In genomic region chr4:153758323-153758722, GRCm38 (mm10) we compare ENCODE assay signal across 20 mouse cellular contexts.
DNase-seq lines count a peak whose midpoint lies in the region; ATAC-seq and TF ChIP-seq lines count a peak whose summit lies in the region.
"Had no signal": no experiment of that assay in that cellular context is flagged by ENCODE, and none has a peak within 500 bp of the region (broad histone marks: within the 10 kb centered on the region; RNA-seq: fewer than 3 reads in every experiment).

No protein-coding gene starts in this region.

- no peak overlapping the region for H3K4me2 ChIP-seq in kidney, embryonic 14.5 days (replicated peaks; ENCODE audit: low read depth, low read length)
- H3K4me2 ChIP-seq in kidney, postnatal 0 days (ENCODE audit: low read length) = no peak overlapping the region
- H3K4me2 ChIP-seq in neural tube, embryonic 13.5 days = no peak overlapping the region
- H3K4me2 ChIP-seq: embryonic facial prominence, embryonic 12.5 days; embryonic facial prominence, embryonic 15.5 days; heart, embryonic 11.5 days; hindbrain, embryonic 15.5 days had no signal

- ATAC-seq in kidney, embryonic 14.5 days (ENCODE audit: low FRiP score, low TSS enrichment) = peak; percentile 51; the same call in 1 of the 2 replicates
- no peak for ATAC-seq in kidney, postnatal 0 days (replicated peaks; ENCODE audit: low FRiP score, low read depth)
- ATAC-seq in neural tube, embryonic 13.5 days (ENCODE audit: low read depth) = no peak
- ATAC-seq: CD4-positive, CD25-positive, alpha-beta regulatory T cell, adult 4 months; forebrain, embryonic 14.5 days; forebrain, postnatal 0 days had no signal

- no peaks in the 10 kb centered on the region for H3K36me3 ChIP-seq in kidney, embryonic 14.5 days (ENCODE audit: control insufficient read depth, insufficient read depth, low read length)
- H3K36me3 ChIP-seq in kidney, postnatal 0 days (ENCODE audit: insufficient read depth, low read length) = no peaks in the 10 kb centered on the region
- H3K36me3 ChIP-seq in neural tube, embryonic 13.5 days = no peaks in the 10 kb centered on the region
- H3K36me3 ChIP-seq: embryonic facial prominence, embryonic 12.5 days; embryonic facial prominence, embryonic 15.5 days; hindbrain, embryonic 15.5 days had no signal

- DNase-seq in kidney, postnatal 36 days = no peak
- peak; percentile 34 for DNase-seq in kidney, postnatal 0 days (ENCODE audit: low spot score)
- DNase-seq in kidney, postnatal 25 days = no peak
- DNase-seq in neural tube, embryonic 10.5 days (ENCODE audit: extremely low spot score, low spot score) = no peak
- DNase-seq: adrenal gland, adult 2 months; adrenal gland, postnatal 14 days; cerebellum, adult 11 months; cerebellum, adult 2 months; cerebellum, adult 9-11 months; cerebellum, postnatal 25 days; forebrain, postnatal 0 days had no signal

- no peak for TF ChIP-seq CTCF in kidney, postnatal 0 days (IDR thresholded peaks at IDR 0.05; ENCODE audit: low read depth)

- H3K4me3 ChIP-seq in kidney, embryonic 14.5 days (ENCODE audit: low read length) = no peak overlapping the region
- H3K4me3 ChIP-seq in kidney, postnatal 0 days (replicated peaks; ENCODE audit: low read depth, low read length) = no peak overlapping the region
- H3K4me3 ChIP-seq in neural tube, embryonic 13.5 days = no peak overlapping the region
- H3K4me3 ChIP-seq: embryonic facial prominence, embryonic 12.5 days; embryonic facial prominence, embryonic 15.5 days; gastrocnemius, adult 2 months; hindbrain, embryonic 15.5 days had no signal

- H3K9me3 ChIP-seq in kidney, embryonic 14.5 days (ENCODE audit: control insufficient read depth, low read length) = no peaks in the 10 kb centered on the region
- H3K9me3 ChIP-seq in kidney, postnatal 0 days (replicated peaks; ENCODE audit: low read length) = no peaks in the 10 kb centered on the region
- H3K9me3 ChIP-seq in neural tube, embryonic 13.5 days = no peaks in the 10 kb centered on the region
- H3K9me3 ChIP-seq: embryonic facial prominence, embryonic 12.5 days; embryonic facial prominence, embryonic 15.5 days; hindbrain, embryonic 15.5 days had no signal

- H3K9ac ChIP-seq in kidney, embryonic 14.5 days (ENCODE audit: low read depth, low read length) = no peak overlapping the region
- H3K9ac ChIP-seq in kidney, postnatal 0 days (ENCODE audit: low read depth, low read length) = no peak overlapping the region
- H3K9ac ChIP-seq in neural tube, embryonic 13.5 days = no peak overlapping the region
- H3K9ac ChIP-seq: embryonic facial prominence, embryonic 12.5 days; embryonic facial prominence, embryonic 15.5 days; forebrain, postnatal 0 days; hindbrain, embryonic 15.5 days had no signal

- 64% methylated on average over 6 of the region's 6 CpGs for WGBS in kidney, embryonic 14.5 days
- 52% methylated on average over 6 of the region's 6 CpGs for WGBS in kidney, postnatal 0 days
- WGBS in neural tube, embryonic 13.5 days = 95% methylated on average over 6 of the region's 6 CpGs

- H3K4me1 ChIP-seq in kidney, embryonic 14.5 days (ENCODE audit: control insufficient read depth, insufficient read depth, low read length) = peaks cover 9% of the 10 kb centered on the region; the same call in 1 of the 2 replicates
- H3K4me1 ChIP-seq in kidney, postnatal 0 days (replicated peaks; ENCODE audit: insufficient read depth, low read length) = no peaks in the 10 kb centered on the region
- peaks cover 12% of the 10 kb centered on the region for H3K4me1 ChIP-seq in neural tube, embryonic 13.5 days (replicated peaks)
- H3K4me1 ChIP-seq: embryonic facial prominence, embryonic 12.5 days; embryonic facial prominence, embryonic 15.5 days had no signal

- H3K27me3 ChIP-seq in kidney, embryonic 14.5 days (ENCODE audit: control insufficient read depth, insufficient read depth, low read length) = no peaks in the 10 kb centered on the region
- no peaks in the 10 kb centered on the region for H3K27me3 ChIP-seq in kidney, postnatal 0 days (ENCODE audit: insufficient read depth, low read length)
- no peaks in the 10 kb centered on the region for H3K27me3 ChIP-seq in neural tube, embryonic 13.5 days
- H3K27me3 ChIP-seq: embryonic facial prominence, embryonic 12.5 days; embryonic facial prominence, embryonic 15.5 days; hindbrain, embryonic 15.5 days had no signal

- H3K27ac ChIP-seq in kidney, embryonic 14.5 days (ENCODE audit: low read depth, low read length) = no peak overlapping the region
- H3K27ac ChIP-seq in kidney, postnatal 0 days = no peak overlapping the region
- 0 out of 2 replicates have a peak overlapping the region, but pooled peaks have one; percentile 9 for H3K27ac ChIP-seq in neural tube, embryonic 13.5 days (replicated peaks)
- H3K27ac ChIP-seq: embryonic facial prominence, embryonic 12.5 days; embryonic facial prominence, embryonic 15.5 days; gastrocnemius, adult 2 months; hindbrain, embryonic 15.5 days had no signal
